Mouse (Mus musculus): Measurements from ENCODE around the gene Rora.

- TF ChIP-seq POLR2A (IDR thresholded peaks at IDR 0.05; ENCODE audit: extremely low read depth, insufficient read depth, low read length) (no peak), CTCF (IDR thresholded peaks at IDR 0.05; ENCODE audit: low read depth, low read length) (no peak)
Observed at GRCm38 (mm10) chr9:69155836-69156595, 502.4 kb downstream of the Rora start.
